Mouse (Mus musculus): ENCODE data around the gene Tbcc. TPM values are rescaled to one million over a fixed set of nuclear protein-coding genes. Genes with fewer than 3 reads are reported as not detected.

The Tbcc gene
- polyA plus RNA-seq, 1 experiment from 2014 or later, result 31.8 TPM

DNA sequence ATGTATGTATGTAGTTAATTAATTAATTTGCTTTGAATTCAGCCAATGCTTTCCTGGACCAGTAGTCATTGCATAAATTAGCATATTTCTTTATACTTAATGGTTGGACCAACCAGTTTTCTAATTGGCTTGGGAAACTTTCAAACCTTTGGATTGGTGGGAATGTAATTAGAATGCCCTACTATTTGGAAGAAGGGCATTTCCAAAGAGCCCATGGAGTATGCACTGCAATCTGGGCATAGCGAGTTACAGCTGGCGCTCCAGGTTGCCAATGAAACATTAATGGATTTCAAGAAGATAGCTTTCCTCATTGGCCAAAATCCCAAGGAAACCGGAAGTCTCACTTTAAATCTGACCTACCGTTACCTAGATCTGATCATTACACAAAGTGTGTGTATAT, 30.4 kb upstream of the Tbcc start:
- Histone ChIP-seq H3K36me3 (ENCODE audit: control insufficient read depth, insufficient read depth, low read length) (no peaks in the 10 kb centered on the region), H3K4me1 (ENCODE audit: control insufficient read depth, insufficient read depth, low read length) (peaks cover 3% of the 10 kb centered on the region; the same call in 1 of the 2 replicates), H3K9me3 (ENCODE audit: control insufficient read depth, low read length) (no peaks in the 10 kb centered on the region), H3K9ac (ENCODE audit: low read depth, low read length) (no peak overlapping the region), H3K4me2 (ENCODE audit: low read depth, low read length) (no peak overlapping the region), H3K27ac (ENCODE audit: low read length) (no peak overlapping the region), H3K4me3 (ENCODE audit: low read length) (no peak overlapping the region), H3K27me3 (replicated peaks; ENCODE audit: control insufficient read depth, insufficient read depth, low read length) (no peaks in the 10 kb centered on the region)
- ATAC-seq, result no peak
- WGBS, result 86% methylated on average over 4 of the region's 4 CpGs

- no peaks in the 10 kb centered on the region for H3K36me3 ChIP-seq (ENCODE audit: control insufficient read depth, insufficient read depth, low read length)
- no peak overlapping the region for H3K9ac ChIP-seq (ENCODE audit: low read depth, low read length)
- no peak overlapping the region for H3K4me2 ChIP-seq (ENCODE audit: low read depth, low read length)
- no peaks in the 10 kb centered on the region for H3K9me3 ChIP-seq (ENCODE audit: control insufficient read depth, low read length)
- 74% methylated on average over 7 of the region's 7 CpGs for WGBS
- ATAC-seq, result no peak
- H3K27ac ChIP-seq (ENCODE audit: low read length), result no peak overlapping the region
- no peak overlapping the region for H3K4me3 ChIP-seq (ENCODE audit: low read length)
- no peaks in the 10 kb centered on the region for H3K27me3 ChIP-seq (replicated peaks; ENCODE audit: control insufficient read depth, insufficient read depth, low read length)
- no peaks in the 10 kb centered on the region for H3K4me1 ChIP-seq (ENCODE audit: control insufficient read depth, insufficient read depth, low read length)
Observed at GRCm38 (mm10) chr17:46864566-46865195, 25.8 kb upstream of the Tbcc start.

DNA sequence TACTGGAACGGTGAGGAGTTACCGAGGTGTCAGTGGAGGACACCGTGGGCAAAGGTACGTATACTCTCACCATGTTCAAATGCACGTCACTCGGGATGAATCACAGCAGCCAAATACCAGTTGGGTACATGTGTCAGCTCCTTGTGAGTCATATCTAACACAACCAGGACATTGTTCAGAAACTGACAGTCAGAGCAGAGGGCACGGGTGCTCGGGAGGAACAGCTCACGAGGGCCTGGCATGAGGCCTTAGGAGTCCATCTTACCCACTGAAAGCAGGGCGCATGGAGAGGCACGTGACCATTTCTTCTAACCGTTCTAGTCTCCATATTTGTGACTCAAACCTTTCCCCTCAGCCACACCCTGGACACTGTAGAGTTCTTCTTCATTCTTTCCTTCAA, 23.6 kb upstream of the Tbcc start:
- Histone ChIP-seq H3K4me3 (ENCODE audit: low read length) (no peak overlapping the region), H3K27ac (ENCODE audit: low read length) (no peak overlapping the region), H3K36me3 (ENCODE audit: control insufficient read depth, insufficient read depth, low read length) (no peaks in the 10 kb centered on the region), H3K9me3 (ENCODE audit: control insufficient read depth, low read length) (no peaks in the 10 kb centered on the region), H3K9ac (ENCODE audit: low read depth, low read length) (no peak overlapping the region), H3K27me3 (replicated peaks; ENCODE audit: control insufficient read depth, insufficient read depth, low read length) (no peaks in the 10 kb centered on the region), H3K4me2 (ENCODE audit: low read depth, low read length) (no peak overlapping the region), H3K4me1 (ENCODE audit: control insufficient read depth, insufficient read depth, low read length) (no peaks in the 10 kb centered on the region)
- WGBS, result 87% methylated on average over 12 of the region's 12 CpGs
- no peak for ATAC-seq

DNA sequence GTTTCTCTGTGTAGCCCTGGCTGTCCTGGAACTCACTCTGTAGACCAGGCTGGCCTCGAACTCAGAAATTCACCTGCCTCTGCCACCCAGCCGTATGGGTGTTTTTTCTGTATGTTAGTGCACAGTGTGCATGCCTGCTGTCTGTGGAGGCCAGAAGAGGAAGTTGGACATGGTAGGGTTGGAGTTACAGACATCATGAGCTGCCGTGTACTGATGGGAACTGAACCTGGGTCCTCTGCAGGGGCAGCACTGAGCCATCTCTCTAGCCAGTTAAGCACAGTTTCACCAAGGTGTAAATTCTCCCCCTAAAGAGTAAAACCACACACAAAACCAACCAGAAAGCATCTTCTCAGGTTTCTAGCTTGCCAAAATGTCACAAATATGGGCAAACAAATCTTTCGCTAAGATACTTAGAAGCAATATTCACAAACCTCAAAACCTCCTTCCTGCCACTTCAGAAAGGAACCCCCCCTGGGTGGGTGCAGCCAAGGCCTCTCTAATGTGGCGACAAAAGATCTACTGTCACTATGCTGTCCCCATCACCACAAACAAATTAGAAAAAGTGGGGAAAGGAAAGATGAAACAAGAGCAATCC, 20.2 kb upstream of the Tbcc start:
- WGBS, result 94% methylated on average over 5 of the region's 5 CpGs

DNA sequence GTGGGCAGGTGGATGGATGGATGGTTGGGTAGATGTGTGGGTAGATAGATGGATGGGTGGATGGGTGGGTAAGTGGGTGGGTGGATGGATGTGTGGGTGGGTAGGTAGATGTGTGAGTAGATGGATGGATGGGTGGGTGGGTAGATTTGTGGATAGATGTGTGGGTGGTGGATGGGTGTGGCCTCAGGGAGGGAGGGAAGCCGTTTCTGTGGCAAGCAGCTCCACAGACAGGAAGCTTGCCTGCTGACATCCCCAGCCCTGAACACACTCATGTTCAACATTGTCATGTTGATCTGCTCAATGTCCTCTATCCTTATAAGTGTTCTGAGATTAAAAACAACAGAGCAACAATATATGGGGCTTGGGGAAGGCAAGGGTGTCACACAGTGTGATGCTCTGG, 19.6 kb upstream of the Tbcc start:
- Histone ChIP-seq H3K9ac (ENCODE audit: low read depth, low read length) (no peak overlapping the region), H3K4me3 (ENCODE audit: low read length) (no peak overlapping the region), H3K4me1 (ENCODE audit: control insufficient read depth, insufficient read depth, low read length) (peaks cover 12% of the 10 kb centered on the region), H3K27me3 (replicated peaks; ENCODE audit: control insufficient read depth, insufficient read depth, low read length) (no peaks in the 10 kb centered on the region), H3K9me3 (ENCODE audit: control insufficient read depth, low read length) (no peaks in the 10 kb centered on the region), H3K4me2 (ENCODE audit: low read depth, low read length) (no peak overlapping the region), H3K27ac (ENCODE audit: low read length) (no peak overlapping the region), H3K36me3 (ENCODE audit: control insufficient read depth, insufficient read depth, low read length) (no peaks in the 10 kb centered on the region)
- ATAC-seq, result no peak
- 50% methylated on average over 1 of the region's 1 CpGs for WGBS

More for the DNA sequence above, 20.2 kb upstream of the Tbcc start:
- H3K9ac ChIP-seq (ENCODE audit: low read depth, low read length), result no peak overlapping the region
- H3K4me1 ChIP-seq (ENCODE audit: control insufficient read depth, insufficient read depth, low read length), result peaks cover 12% of the 10 kb centered on the region
- H3K27ac ChIP-seq (ENCODE audit: low read length), result no peak overlapping the region
- no peak overlapping the region for H3K4me3 ChIP-seq (ENCODE audit: low read length)
- H3K36me3 ChIP-seq (ENCODE audit: control insufficient read depth, insufficient read depth, low read length), result no peaks in the 10 kb centered on the region
- H3K27me3 ChIP-seq (replicated peaks; ENCODE audit: control insufficient read depth, insufficient read depth, low read length), result no peaks in the 10 kb centered on the region
- no peak for ATAC-seq
- H3K9me3 ChIP-seq (ENCODE audit: control insufficient read depth, low read length), result no peaks in the 10 kb centered on the region
- no peak overlapping the region for H3K4me2 ChIP-seq (ENCODE audit: low read depth, low read length)

DNA sequence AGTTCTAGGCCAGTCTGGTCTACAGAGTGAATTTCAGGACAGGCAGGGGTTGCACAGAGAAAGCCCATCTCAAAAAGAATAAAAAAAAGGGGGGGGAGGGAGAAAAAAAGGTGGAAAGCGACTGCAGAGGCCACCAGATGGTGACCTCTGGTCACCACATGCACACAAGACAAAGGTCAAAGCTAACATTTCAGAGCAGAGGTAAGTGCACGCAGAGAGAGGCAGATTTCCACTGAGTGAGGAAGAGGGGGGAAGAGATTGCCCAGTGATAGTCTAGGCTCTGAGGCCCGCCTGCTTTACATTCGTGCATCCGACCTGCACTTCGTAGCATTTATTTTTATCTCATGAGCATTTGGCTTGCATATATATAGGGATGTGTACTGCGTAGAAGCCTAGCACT, 17.7 kb upstream of the Tbcc start:
- 78% methylated on average over 7 of the region's 7 CpGs for WGBS
- H3K9ac ChIP-seq (ENCODE audit: low read depth, low read length), result no peak overlapping the region
- ATAC-seq, result no peak

DNA sequence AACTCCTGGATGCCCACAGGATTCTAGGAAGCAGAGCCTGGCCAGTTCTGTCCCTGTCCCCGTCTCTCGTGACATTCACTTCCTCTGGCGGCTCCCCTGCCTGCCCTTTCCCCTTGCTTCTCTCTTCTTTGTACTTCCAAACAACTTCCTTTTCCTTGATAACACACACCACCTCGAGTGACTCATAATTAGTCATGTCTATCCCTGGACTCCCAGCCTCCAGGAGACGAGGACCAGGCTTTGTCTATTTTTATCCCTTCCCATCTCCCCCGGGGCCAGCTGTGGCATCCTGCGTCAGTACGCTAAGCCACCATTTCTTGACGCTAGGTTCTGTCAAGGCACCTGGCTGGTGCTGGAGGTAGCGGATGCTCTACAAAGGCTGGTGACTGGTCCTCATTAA, 16.4 kb upstream of the Tbcc start:
- Histone ChIP-seq H3K36me3 (ENCODE audit: control insufficient read depth, insufficient read depth, low read length) (no peaks in the 10 kb centered on the region), H3K9ac (ENCODE audit: low read depth, low read length) (no peak overlapping the region), H3K27me3 (replicated peaks; ENCODE audit: control insufficient read depth, insufficient read depth, low read length) (no peaks in the 10 kb centered on the region), H3K9me3 (ENCODE audit: control insufficient read depth, low read length) (no peaks in the 10 kb centered on the region), H3K4me1 (ENCODE audit: control insufficient read depth, insufficient read depth, low read length) (peaks cover 26% of the 10 kb centered on the region), H3K4me3 (ENCODE audit: low read length) (no peak overlapping the region), H3K27ac (ENCODE audit: low read length) (peak overlapping the region; percentile 53; the same call in 1 of the 2 replicates), H3K4me2 (ENCODE audit: low read depth, low read length) (peak overlapping the region; percentile 24)
- ATAC-seq, result peak; percentile 42
- 17% methylated on average over 10 of the region's 10 CpGs for WGBS

More for the DNA sequence above, 17.7 kb upstream of the Tbcc start:
- Histone ChIP-seq H3K9me3 (ENCODE audit: control insufficient read depth, low read length) (no peaks in the 10 kb centered on the region), H3K4me3 (ENCODE audit: low read length) (no peak overlapping the region), H3K4me2 (ENCODE audit: low read depth, low read length) (no peak overlapping the region), H3K27me3 (replicated peaks; ENCODE audit: control insufficient read depth, insufficient read depth, low read length) (no peaks in the 10 kb centered on the region), H3K4me1 (ENCODE audit: control insufficient read depth, insufficient read depth, low read length) (peaks cover 26% of the 10 kb centered on the region), H3K27ac (ENCODE audit: low read length) (no peak overlapping the region), H3K36me3 (ENCODE audit: control insufficient read depth, insufficient read depth, low read length) (no peaks in the 10 kb centered on the region)

DNA sequence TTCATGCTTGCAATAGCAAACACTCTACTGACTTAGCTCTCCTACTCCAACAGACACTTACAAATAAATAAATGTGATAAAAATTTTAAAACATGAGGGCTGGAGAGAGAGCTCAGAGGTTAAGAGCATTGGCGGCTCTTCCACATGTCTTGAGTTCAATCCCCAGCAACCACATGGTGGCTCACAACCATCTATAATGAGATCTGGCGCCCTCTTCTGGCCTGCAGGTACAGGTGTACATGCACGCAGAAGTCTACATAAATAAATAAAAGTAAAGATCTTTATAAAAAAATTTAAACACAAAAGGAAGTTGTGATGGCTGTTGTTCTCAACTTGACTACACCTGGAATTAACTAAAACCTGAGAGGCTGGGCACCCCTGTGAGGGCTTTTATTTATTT, 14.9 kb upstream of the Tbcc start:
- Histone ChIP-seq H3K9ac (ENCODE audit: low read depth, low read length) (no peak overlapping the region), H3K4me2 (ENCODE audit: low read depth, low read length) (no peak overlapping the region), H3K4me3 (ENCODE audit: low read length) (no peak overlapping the region), H3K9me3 (ENCODE audit: control insufficient read depth, low read length) (no peaks in the 10 kb centered on the region), H3K27ac (ENCODE audit: low read length) (no peak overlapping the region), H3K36me3 (ENCODE audit: control insufficient read depth, insufficient read depth, low read length) (no peaks in the 10 kb centered on the region), H3K4me1 (ENCODE audit: control insufficient read depth, insufficient read depth, low read length) (peaks cover 29% of the 10 kb centered on the region), H3K27me3 (replicated peaks; ENCODE audit: control insufficient read depth, insufficient read depth, low read length) (no peaks in the 10 kb centered on the region)
- no peak for ATAC-seq
- WGBS, result 84% methylated on average over 3 of the region's 3 CpGs

GRCm38 (mm10) chr17:46876371-46876950, 14.0 kb upstream of the Tbcc start:
- no peak overlapping the region for H3K9ac ChIP-seq (ENCODE audit: low read depth, low read length)
- H3K27me3 ChIP-seq (replicated peaks; ENCODE audit: control insufficient read depth, insufficient read depth, low read length), result no peaks in the 10 kb centered on the region
- H3K36me3 ChIP-seq (ENCODE audit: control insufficient read depth, insufficient read depth, low read length), result no peaks in the 10 kb centered on the region
- peak; percentile 81 for ATAC-seq
- 44% methylated on average over 8 of the region's 8 CpGs for WGBS
- peaks cover 29% of the 10 kb centered on the region for H3K4me1 ChIP-seq (ENCODE audit: control insufficient read depth, insufficient read depth, low read length)
- H3K27ac ChIP-seq (ENCODE audit: low read length), result peak overlapping the region; percentile 13; the same call in 1 of the 2 replicates
- H3K9me3 ChIP-seq (ENCODE audit: control insufficient read depth, low read length), result no peaks in the 10 kb centered on the region
- H3K4me2 ChIP-seq (ENCODE audit: low read depth, low read length), result no peak overlapping the region
- H3K4me3 ChIP-seq (ENCODE audit: low read length), result no peak overlapping the region

All from intestine, embryonic 16.5 days (tissue).